Mouse (Mus musculus): ENCODE data around the gene Fam71e1.

Fam71e1 gene

DNA sequence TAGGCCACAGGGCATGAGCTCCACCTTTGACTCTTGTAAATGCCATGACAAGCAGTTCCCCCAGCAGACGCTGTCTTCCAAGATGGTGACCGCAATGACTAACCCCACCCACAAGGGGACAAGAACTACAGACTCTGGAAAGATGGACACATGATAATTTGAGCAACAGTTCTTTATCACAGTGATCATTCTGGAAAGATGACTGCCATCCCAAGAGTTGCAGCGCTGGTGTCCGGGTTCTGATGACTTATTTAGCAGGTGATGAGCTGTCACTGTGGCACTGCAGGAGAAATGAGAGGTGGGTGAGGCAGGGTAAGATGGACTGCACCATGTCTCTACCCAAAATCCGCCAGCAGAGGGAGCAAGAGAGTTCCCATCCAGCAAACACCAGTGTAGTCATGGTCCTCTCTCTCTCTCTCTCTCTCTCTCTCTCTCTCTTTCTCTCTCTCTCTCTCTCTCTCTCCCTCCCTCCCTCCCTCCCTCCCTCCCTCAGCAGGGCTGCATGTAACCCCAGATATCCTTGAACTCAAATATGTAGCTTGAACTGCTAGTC is 5.3 kb downstream of the Fam71e1 start:
- DNase-seq, result peak; percentile 90

GRCm38 (mm10) chr7:44507491-44507890 is 11.1 kb downstream of the Fam71e1 start:
- DNase-seq, result no peak

DNA sequence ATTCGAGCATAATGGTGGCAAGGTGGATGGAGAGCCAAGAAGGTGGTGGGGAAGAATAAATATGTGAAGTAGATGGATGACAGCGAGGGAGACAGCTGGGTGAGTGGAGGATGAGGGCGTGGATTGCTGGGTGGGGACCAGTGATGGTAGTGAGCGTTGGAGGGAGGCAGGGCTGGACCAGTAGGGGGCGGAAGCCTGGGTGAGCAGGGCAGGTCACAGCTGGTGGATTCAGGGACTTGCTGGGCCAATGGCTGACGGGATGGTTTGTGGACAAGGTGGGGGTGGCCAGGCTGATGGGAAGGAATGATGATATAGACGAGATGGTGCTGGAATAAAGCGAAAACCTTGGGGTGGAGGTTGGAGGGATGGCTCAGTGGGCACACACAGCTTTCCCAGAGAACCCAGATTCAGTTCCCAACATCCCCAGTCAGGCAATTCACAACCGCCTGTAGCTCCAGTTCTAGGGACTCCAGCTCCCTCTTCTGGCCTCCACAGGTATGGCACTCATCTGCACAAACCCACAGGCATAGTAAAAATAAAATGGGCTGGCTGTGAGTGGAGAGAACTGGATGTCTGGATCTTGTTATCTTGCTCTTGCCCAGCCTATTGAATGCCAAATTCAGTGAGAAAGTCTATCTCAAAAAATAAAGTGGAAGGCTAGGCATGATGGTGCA is 23.0 kb downstream of the Fam71e1 start:
- peak; percentile 53 for DNase-seq

DNA sequence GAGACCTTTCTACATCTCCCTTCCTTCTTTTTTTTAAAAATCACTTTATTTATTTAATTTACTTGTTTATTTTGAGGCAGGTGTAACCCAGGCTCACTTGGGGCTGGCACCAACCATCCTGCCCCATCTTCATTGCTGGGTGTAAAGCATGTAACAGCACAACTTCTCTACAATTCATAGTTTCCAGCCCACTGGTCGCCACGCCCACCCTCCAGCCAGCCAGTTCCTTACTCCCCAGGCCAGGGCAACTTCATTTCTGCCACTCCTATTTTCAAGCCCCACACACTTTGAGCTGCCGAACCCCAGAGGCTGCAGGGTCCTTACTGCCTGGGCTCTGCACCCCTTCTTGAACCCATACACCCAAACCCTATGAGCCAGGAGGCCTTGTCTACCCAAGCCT is 24.6 kb downstream of the Fam71e1 start:
- no peak for DNase-seq

- peak; percentile 90 for DNase-seq
These were observed 25.3 kb downstream of the Fam71e1 start for GRCm38 (mm10) chr7:44521710-44522109.

GRCm38 (mm10) chr7:44523056-44523455 is 26.7 kb downstream of the Fam71e1 start:
- DNase-seq, result no peak

GRCm38 (mm10) chr7:44524502-44524901 is 28.1 kb downstream of the Fam71e1 start, which contains the start of gene Mybpc2:
Gene Mybpc2, minus strand, starts transcription at chr7:44524656.
- no peak for DNase-seq

DNA sequence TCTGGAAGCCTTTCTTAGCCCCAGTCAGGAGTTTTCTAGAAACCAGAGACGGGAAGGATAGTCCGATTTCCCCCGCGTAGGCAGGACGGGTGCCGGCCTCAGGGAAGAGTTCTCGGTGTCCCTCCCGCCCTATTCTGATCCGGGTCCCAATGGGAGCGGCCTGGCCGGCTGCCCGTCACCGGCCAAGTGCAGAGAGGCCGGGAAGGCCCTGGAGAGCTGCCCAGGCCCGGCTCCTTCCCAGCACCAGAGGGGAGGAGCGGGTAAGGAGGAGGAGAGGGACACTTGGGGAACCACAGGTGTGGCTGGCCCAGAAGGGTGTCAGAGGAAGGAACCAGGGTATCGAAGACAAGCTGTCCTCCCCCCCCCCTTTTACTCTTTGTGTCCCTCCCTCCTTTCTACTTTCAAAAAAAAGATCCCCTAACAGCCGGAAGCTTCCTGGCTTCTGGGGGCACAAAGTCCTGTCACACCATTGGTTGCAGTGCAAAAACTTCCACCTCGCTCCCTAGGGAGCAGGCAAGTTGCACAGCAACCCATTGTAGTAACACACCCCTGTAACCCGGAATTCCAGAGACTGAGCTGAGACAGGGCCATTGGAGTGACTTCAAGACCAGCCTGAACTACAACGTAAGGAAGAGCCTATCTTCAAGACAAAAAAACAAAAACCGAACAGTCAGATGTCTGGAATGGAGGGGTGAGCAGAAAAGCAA is 28.9 kb downstream of the Fam71e1 start:
- DNase-seq, result no peak

- DNase-seq, result no peak
These were observed 30.2 kb downstream of the Fam71e1 start for GRCm38 (mm10) chr7:44526414-44527154.

DNA sequence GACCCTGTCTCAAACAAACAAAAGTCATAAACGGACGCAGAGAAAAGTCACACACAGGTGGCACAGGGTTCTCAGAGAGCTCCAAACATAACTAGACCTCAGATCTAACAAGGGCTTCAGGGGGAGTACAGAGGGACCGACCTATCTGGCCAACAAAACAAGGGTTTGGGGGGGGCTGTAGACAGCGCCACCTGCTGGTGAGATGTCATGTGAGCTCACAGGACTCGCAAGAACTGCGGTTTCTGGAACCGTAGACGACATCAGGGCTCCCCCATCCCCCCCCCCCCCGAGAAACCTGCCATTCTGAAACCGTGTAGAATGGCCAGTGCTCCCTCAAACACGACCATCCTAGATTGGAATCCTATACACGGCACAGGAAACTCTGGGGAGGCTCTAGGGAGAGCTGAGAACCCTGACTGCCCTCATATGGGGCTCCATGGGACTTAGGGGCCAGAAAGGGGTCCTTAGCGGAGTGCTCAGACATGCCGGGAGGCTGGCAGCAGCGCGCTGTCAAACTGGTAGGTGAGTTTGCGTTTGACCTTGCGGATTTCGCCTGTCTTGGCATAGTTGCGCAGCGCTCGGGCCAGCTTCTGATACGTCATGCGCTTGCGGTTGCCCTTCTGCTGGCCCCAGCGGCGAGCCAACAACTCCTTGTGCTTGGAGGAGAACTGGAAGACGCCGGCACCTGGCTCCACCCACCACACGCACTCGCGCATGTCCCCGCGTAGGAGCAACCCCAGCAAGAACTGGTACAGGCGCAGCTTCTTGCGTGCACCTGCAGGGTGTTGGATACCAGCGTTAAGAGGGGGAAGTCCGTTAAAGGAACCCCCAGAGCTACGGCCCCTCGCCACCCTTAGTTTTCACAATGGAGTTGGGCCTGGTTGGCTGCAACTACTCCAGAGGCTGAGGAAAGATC is 31.4 kb downstream of the Fam71e1 start:
- DNase-seq, result peak; percentile 95

DNA sequence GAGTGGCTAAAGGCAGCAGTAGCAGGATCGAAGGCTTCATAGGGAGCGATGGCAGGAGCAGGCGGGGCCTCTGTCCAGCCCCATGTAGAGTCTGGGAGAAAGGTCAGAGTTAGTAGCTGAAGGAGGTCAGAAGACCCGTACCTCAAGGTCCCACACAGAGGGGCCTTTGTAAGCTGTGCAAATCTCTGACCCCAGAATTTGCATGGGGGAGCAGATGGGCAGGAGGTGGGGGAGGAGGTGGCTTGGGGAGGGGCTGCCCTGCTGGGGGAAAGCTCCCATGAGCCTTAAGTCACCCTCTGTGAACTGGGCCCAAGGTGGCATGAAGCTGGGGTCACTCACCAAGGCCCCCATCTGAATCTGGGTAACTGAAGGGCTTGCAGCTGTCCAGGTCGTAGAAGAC is 33.1 kb downstream of the Fam71e1 start:
- no peak for DNase-seq

- no peak for DNase-seq
These were observed 34.1 kb downstream of the Fam71e1 start for GRCm38 (mm10) chr7:44530507-44530906.

DNA sequence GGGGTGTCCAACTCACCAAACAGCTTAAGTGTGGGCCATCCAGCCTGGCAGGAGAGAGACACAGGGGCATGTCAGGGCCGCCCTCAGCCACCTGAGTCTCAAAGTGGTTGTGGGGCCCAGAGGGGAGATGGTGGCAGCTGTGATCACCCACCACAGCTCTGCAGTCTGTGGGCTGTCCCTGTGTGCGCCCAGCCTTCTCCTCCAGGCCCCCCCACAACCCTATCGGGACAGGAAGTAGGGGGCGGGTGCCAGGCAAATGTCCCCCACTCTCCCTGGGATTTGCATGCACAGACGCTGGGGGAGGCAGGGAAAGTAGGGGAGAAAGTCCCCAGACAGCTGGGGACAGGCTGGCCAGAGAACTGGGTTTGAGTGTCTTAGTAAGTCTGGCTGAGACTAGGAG is 34.8 kb downstream of the Fam71e1 start:
- peak; percentile 67 for DNase-seq

GRCm38 (mm10) chr7:44531946-44532732 is 35.8 kb downstream of the Fam71e1 start, which contains the start of gene Spib:
Gene Spib, minus strand, starts transcription at chr7:44532071.
- no peak for DNase-seq

DNA sequence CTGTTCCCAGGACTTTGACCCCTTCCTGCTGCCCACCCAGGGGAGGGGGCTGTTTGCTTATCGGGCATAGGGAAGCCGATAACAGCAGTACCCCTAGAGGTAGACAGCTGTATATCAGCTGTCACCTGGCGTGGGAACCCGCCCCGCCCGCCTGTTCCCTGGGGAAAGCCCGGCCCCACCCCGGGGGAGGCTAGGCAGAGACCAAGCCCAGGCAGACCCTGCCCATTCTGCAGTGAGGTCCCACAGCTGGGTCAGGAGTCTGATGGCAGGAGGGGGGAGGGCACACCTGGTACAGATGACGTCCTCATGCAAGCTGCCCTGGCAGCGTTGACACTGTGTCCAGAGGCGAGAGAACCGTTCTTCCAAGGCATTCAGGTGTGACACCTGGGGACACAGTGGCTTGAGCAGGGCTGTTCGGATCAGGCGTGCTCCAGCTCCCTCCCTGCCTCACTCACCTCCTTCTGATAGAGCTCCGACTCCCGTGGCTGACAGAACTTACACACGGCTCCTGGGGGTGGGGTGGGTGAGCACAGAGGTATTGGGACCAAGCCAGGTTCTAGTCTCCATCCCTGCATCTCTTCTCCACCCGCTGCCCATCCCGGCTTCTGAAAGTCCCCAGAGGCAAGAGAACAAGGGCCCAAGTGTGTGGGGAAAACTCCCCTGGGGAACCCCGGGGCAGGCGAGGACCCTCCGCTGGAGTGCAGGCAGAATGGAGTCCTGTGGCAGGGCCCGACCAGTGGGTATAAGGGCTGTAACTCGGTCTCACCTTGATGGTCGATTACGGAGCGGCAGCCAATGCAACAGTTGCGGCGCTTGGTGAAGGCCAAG is 36.8 kb downstream of the Fam71e1 start:
- no peak for DNase-seq

DNA sequence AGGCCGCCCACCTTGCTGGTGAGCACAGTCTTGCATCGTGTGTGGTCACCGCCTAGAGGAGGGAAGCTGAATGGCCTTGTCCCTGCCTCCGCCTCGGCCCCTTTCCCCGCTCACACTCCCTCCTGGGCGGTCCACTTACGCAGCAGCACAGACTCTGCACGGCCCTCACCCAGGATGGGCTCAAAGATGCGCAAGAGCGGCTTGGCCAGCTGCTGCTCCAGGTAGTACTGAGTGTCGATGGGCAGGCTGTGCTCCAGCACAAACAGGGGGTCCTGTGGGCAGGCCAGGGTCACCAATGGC is 37.3 kb downstream of the Fam71e1 start:
- no peak for DNase-seq

GRCm38 (mm10) chr7:44534242-44534641 is 37.9 kb downstream of the Fam71e1 start:
- no peak for DNase-seq

DNA sequence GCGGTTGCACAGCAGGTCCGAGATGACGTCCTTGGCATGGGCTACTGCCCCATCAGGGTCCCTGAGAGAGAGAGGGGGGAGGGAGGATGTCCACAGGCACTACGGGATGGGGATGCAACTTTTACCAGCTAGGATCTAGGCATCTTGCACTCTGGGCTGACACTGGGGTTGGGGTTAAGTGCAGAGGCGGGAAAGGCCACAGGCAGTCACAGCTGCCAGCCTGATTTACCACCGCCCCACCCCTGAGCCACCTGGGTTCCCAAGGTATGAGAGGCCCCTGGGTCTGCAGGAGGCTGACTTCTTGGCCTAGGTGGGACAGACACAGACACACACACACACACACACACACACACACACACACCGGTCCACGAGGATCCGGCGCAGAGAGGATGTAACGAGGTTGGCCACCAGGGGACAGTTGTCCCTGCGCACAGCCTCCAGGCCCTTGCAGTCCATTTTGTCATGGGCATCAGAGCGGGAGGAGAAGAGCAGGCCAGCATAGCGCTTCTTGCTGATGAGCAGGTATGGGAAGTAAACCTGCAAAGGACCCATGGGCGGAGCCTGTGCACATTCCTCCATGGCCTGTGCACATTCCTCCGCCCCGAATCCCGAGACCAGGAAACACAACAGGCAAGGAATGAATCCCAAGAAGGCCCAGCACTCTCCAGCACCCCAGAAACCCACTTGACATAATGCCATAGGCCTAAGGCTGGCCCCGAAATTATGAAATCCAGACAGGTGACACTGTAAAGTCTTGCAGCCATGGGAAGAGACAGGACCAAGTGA is 38.5 kb downstream of the Fam71e1 start:
- no peak for DNase-seq

DNA sequence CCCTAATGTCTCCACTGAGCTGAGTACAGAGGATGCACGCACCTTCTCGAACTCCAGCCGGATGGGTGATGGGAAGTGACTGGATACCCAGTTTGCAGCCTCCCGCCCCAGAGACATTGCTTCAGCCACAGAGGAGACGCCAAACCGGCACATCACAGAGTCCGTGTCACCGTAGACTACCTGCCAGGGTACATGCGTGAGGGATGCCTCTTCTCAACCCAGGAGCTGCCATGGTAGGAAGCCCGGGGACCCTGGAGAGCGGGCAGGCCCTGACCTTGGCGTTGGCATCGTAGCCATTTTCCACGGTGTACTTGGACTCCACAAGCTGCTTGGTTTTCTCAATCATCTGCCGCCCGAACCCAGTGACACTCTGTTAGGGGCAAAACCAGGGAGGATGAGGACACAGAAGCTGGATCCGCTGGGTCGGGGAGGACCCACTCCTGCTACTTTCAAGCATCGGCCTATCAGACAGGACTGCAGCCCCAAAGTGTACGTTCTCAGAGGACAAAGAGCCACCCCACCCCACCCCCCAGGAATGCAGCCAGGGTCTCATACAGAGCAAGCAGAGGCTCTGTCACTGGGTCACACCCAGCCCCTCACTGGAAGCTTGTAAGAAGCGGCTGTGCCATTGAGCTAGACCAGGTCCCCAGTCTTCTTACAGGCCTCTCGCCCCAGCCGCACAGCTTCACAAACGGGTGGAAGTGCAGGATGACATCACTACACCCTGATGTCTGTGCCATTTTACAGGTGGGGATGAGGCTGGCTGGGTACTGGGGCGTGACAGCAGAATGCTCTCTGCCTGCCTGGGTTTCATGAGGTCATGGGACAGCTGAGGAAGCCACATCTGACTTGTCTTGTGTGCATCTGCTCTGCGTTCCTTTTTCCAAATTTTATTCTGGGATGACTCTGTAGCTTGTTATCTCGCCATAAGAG is 39.5 kb downstream of the Fam71e1 start:
- DNase-seq, result no peak
